Mouse (Mus musculus): ENCODE data around the gene Tbxa2r.
A peak's percentile ranks its signal among the peaks of the same experiment; 100 is the strongest.

Tbxa2r gene

GRCm38 (mm10) chr10:81319741-81320549 is 8.6 kb upstream of the Tbxa2r start:
- DNase-seq (ENCODE audit: extremely low read depth, low read depth) = no peak

GRCm38 (mm10) chr10:81320550-81321347 is 7.8 kb upstream of the Tbxa2r start, which contains the start of gene Cactin:
Gene Cactin, plus strand, starts transcription at chr10:81321103.
- DNase-seq (ENCODE audit: extremely low read depth, low read depth) = peak; percentile 99

- no peak for DNase-seq (ENCODE audit: extremely low read depth, low read depth)
Measured at GRCm38 (mm10) chr10:81321436-81321835, 7.1 kb upstream of the Tbxa2r start.

GRCm38 (mm10) chr10:81322444-81322843 is 6.1 kb upstream of the Tbxa2r start:
- no peak for DNase-seq (ENCODE audit: extremely low read depth, low read depth)

GRCm38 (mm10) chr10:81323141-81323775 is 5.3 kb upstream of the Tbxa2r start:
- no peak for DNase-seq (ENCODE audit: extremely low read depth, low read depth)

GRCm38 (mm10) chr10:81323791-81324530 is 4.6 kb upstream of the Tbxa2r start:
- DNase-seq (ENCODE audit: extremely low read depth, low read depth) = no peak

GRCm38 (mm10) chr10:81325176-81325575 is 3.4 kb upstream of the Tbxa2r start:
- no peak for DNase-seq (ENCODE audit: extremely low read depth, low read depth)

- no peak for DNase-seq (ENCODE audit: extremely low read depth, low read depth)
Measured at GRCm38 (mm10) chr10:81325781-81326180, 2.8 kb upstream of the Tbxa2r start.

- no peak for DNase-seq (ENCODE audit: extremely low read depth, low read depth)
Measured at GRCm38 (mm10) chr10:81326858-81327257, 1.7 kb upstream of the Tbxa2r start.

- DNase-seq (ENCODE audit: extremely low read depth, low read depth) = no peak
Measured at GRCm38 (mm10) chr10:81327959-81328358, 572 bp upstream of the Tbxa2r start.

- DNase-seq (ENCODE audit: extremely low read depth, low read depth) = no peak
Measured at GRCm38 (mm10) chr10:81329194-81329975, 854 bp downstream of the Tbxa2r start.

- no peak for DNase-seq (ENCODE audit: extremely low read depth, low read depth)
Measured at GRCm38 (mm10) chr10:81330007-81330406, 1.5 kb downstream of the Tbxa2r start.

GRCm38 (mm10) chr10:81332277-81332676 is 3.7 kb downstream of the Tbxa2r start:
- DNase-seq (ENCODE audit: extremely low read depth, low read depth) = no peak

- no peak for DNase-seq (ENCODE audit: extremely low read depth, low read depth)
Measured at GRCm38 (mm10) chr10:81334324-81334723, 5.8 kb downstream of the Tbxa2r start.

GRCm38 (mm10) chr10:81335393-81336340 is 7.1 kb downstream of the Tbxa2r start:
- no peak for DNase-seq (ENCODE audit: extremely low read depth, low read depth)

GRCm38 (mm10) chr10:81336558-81336957 is 8.0 kb downstream of the Tbxa2r start:
- no peak for DNase-seq (ENCODE audit: extremely low read depth, low read depth)

- DNase-seq (ENCODE audit: extremely low read depth, low read depth) = no peak
Measured at GRCm38 (mm10) chr10:81340551-81341332, 12.2 kb downstream of the Tbxa2r start.

- no peak for DNase-seq (ENCODE audit: extremely low read depth, low read depth)
Measured at GRCm38 (mm10) chr10:81341333-81341949, 12.9 kb downstream of the Tbxa2r start.

All from MEL-GATA-1-ER (cell line).